Mouse (Mus musculus): ENCODE measurements around the gene Ube2e2. TPM values are rescaled to one million over a fixed set of nuclear protein-coding genes. Genes with fewer than 3 reads are reported as not detected.
A peak's percentile ranks its signal among the peaks of the same experiment; 100 is the strongest.

Ube2e2 gene
- polyA plus RNA-seq, 1 experiment from 2014 or later, result 117 TPM

DNA sequence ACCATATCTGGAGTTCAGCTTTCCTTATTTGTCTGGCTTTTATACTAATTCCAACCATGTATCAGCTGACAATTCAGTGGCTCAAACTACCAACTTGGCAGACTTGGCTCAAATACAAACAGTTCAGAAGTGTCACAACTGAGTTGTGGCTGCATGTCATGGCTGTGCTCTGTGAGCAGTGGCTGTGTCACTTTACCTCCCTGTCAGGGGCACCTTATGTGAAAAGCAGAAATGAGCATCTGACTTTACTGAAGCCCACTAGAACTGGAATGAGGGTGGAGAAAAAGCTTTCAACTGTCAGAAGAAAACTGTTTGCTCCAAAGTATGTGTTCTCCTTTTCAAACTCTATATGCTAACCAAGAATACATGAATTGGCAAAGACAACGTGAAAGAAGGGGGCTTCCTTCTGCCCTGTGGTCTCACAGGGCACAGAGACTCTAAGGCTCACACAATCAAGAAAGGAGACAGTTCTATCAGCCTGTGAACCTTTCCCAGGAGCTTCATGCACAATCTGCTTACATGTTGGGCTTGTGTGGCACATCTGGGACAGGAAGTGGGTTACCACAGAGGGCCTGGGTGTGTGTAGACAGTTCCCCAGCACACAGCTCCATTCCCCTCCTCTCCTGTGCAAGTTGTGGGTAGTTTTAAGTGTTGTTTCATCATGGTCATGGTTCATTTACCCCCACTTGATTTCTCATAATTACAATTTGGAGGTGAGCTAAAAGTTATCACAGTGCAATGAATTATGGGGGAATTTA lies 228.6 kb downstream of the Ube2e2 start:
- Histone ChIP-seq H3K4me3 (no peak overlapping the region), H3K4me1 (no peaks in the 10 kb centered on the region), H3K9ac (replicated peaks) (no peak overlapping the region), H3K9me3 (0 out of 2 replicates have a peak, but pooled peaks cover 7% of the 10 kb centered on the region), H3K27ac (replicated peaks) (no peak overlapping the region), H3K27me3 (no peaks in the 10 kb centered on the region), H3K4me2 (replicated peaks) (no peak overlapping the region), H3K36me3 (no peaks in the 10 kb centered on the region)
- 67% methylated on average over 1 of the region's 1 CpGs for WGBS
- ATAC-seq (replicated peaks), result no peak

DNA sequence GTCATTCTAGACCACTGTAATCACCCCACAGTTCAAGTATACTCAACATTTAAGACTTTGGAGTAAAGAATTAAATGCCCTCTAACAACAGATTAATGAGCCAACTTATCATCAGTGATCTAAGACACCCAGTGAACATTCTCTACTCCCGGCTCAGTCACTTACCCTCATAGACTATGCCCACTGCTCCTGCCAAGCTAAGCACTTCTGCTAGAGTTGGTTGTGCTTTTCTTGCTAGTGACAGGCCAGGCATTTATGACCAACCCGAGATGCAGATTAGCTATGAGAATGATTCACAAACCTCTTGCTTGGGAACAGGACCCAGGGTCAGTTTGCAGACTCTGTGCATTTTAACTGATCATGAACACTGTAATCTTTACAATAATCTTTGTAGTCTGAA lies 230.4 kb downstream of the Ube2e2 start:
- ATAC-seq (replicated peaks), result no peak
- Histone ChIP-seq H3K4me1 (no peaks in the 10 kb centered on the region), H3K4me2 (replicated peaks) (no peak overlapping the region), H3K4me3 (no peak overlapping the region), H3K9ac (replicated peaks) (no peak overlapping the region), H3K9me3 (0 out of 2 replicates have a peak, but pooled peaks cover 7% of the 10 kb centered on the region), H3K36me3 (no peaks in the 10 kb centered on the region), H3K27ac (replicated peaks) (no peak overlapping the region), H3K27me3 (no peaks in the 10 kb centered on the region)
- WGBS, result 87% methylated on average over 2 of the region's 2 CpGs

DNA sequence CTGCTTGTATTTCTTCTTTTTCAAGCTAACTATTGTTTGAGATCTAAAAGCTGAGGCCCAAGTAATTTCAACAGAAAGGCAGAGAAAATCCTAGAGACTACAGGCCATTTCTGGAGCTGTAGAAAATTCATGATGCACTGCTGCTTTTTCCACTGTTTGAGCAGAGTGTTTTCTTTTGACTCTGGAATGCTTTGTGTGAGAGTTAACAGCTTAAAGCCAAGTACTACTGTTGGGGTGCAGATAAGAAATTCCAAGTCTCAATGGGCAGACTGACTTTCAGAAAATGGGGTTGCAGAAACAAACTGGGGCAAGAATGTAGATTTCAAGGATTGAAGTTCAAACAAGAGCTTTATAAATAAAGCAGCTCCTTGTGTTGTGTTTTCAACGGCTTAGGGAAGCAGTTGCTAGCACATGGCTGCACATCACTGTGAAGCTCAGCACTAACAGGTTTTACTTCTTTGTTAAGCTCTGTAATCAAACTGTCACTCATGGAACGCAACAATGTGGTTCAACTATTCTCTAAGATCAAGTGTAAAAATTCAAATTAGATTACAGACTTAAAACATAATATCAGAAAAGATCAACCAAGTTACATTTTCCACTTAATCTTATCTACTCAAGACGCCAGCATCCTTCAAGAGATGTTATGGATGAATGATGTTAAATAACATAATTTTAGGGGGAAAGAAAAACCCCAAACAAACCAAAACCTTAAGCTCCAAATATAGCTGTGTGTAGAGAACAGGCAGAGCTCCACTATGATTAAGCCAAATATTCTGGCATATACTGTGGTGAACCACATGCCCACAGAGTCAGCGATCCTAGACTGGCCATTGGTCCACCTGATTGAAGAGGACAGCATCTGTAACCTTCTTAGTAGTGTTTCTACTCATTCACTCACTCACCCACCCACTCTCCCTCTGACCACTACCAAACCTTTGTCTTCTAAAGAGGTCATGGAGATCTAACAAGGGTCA lies 236.0 kb downstream of the Ube2e2 start:
- no peak for ATAC-seq (replicated peaks)
- no peaks in the 10 kb centered on the region for H3K27me3 ChIP-seq
- no peaks in the 10 kb centered on the region for H3K36me3 ChIP-seq
- H3K9me3 ChIP-seq, result 0 out of 2 replicates have a peak, but pooled peaks cover 7% of the 10 kb centered on the region
- H3K4me3 ChIP-seq, result no peak overlapping the region
- no peak overlapping the region for H3K9ac ChIP-seq (replicated peaks)
- H3K4me1 ChIP-seq, result no peaks in the 10 kb centered on the region
- H3K4me2 ChIP-seq (replicated peaks), result no peak overlapping the region
- no peak overlapping the region for H3K27ac ChIP-seq (replicated peaks)
- 53% methylated on average over 4 of the region's 4 CpGs for WGBS

DNA sequence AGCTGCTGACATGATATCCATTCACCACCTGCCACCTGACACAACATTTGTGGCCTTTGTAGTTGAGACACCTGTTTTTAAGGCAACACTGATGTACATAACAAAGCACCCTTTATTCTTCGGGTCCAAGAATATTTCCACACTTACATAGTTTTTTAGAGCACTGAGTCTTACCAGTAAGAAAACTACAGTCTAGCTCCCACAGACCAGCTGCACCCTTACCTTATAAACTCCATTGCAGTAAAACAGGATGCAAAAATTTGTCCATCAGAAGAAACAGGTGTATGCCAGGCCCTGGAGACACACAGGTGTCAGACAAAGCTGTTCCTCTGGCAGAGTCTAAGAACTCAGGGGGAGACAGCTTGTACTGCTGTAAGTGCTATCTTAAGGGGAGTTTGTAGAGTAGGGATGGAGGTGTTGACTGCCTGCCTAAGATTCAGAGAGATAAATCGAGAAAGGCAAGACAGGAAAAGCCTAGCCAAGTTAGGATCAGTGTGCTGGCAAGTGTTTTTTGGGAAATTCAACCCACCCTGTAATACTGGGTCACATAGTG lies 244.9 kb downstream of the Ube2e2 start:
- H3K27ac ChIP-seq (replicated peaks), result no peak overlapping the region
- H3K36me3 ChIP-seq, result no peaks in the 10 kb centered on the region
- H3K9ac ChIP-seq (replicated peaks), result no peak overlapping the region
- H3K4me1 ChIP-seq, result no peaks in the 10 kb centered on the region
- ATAC-seq (replicated peaks), result no peak
- H3K4me2 ChIP-seq (replicated peaks), result no peak overlapping the region
- no peaks in the 10 kb centered on the region for H3K9me3 ChIP-seq
- no peak overlapping the region for H3K4me3 ChIP-seq
- H3K27me3 ChIP-seq, result no peaks in the 10 kb centered on the region
- 73% methylated on average over 2 of the region's 2 CpGs for WGBS

DNA sequence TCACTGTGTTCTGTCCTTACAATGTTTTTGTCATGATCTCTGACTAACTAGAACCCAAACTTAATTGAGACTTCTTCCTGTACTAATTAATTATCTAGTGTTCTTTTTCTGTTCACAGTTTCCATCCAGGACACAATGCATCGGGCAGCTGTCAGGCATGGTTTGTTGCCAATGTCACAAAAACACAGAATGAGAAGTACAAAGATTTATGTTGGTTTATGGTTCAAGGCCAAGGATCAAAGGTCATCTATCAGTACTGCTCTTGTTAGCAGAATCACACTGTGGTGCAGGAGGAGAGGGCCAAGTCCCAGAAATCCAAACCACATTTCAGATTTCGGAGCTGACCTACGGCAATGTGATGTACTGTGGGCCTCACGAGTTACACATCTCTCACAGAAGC lies 252.4 kb downstream of the Ube2e2 start:
- Histone ChIP-seq H3K36me3 (no peaks in the 10 kb centered on the region), H3K9ac (replicated peaks) (no peak overlapping the region), H3K4me1 (no peaks in the 10 kb centered on the region), H3K4me3 (no peak overlapping the region), H3K4me2 (replicated peaks) (no peak overlapping the region), H3K9me3 (no peaks in the 10 kb centered on the region), H3K27me3 (no peaks in the 10 kb centered on the region), H3K27ac (replicated peaks) (no peak overlapping the region)
- WGBS, result 89% methylated on average over 4 of the region's 4 CpGs
- no peak for ATAC-seq (replicated peaks)

DNA sequence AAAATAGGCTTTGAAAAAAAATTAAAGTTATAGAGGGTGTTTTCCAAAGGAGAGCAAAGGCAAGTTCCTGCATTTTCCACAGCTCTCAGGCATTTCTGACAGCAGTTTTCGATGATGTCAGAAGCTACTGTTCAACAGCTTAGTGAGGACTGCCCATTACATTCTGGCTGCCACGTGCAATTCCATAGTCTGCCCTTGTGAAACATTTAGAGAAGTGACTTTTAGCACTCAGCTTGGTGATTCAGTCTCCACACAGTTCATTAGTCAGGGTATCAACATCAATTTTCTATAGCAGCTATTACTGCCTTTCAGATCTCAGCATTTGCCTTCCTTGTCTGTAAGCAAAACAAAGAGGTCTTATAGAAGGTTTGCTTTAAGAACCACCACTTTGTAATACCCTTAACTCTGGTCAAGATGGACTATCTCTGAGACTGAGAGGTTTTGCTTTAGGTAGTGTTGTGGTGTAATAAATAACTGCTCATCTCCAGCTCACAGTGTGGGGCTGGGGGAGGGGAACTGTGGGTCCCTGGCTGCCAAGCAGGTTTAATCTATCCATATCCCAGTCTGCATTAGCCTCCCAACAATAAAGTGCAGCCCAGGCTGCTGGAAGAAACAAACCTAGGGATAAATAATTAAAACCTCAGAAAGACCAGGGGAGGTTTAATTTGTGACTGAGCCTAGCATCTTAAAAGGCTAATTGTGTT lies 255.2 kb downstream of the Ube2e2 start:
- ATAC-seq (replicated peaks), result no peak
- H3K4me3 ChIP-seq, result no peak overlapping the region
- no peak overlapping the region for H3K27ac ChIP-seq (replicated peaks)
- H3K9me3 ChIP-seq, result no peaks in the 10 kb centered on the region
- H3K27me3 ChIP-seq, result no peaks in the 10 kb centered on the region
- WGBS, result 69% methylated on average over 2 of the region's 2 CpGs
- no peaks in the 10 kb centered on the region for H3K4me1 ChIP-seq
- no peak overlapping the region for H3K9ac ChIP-seq (replicated peaks)
- H3K4me2 ChIP-seq (replicated peaks), result no peak overlapping the region
- no peaks in the 10 kb centered on the region for H3K36me3 ChIP-seq

DNA sequence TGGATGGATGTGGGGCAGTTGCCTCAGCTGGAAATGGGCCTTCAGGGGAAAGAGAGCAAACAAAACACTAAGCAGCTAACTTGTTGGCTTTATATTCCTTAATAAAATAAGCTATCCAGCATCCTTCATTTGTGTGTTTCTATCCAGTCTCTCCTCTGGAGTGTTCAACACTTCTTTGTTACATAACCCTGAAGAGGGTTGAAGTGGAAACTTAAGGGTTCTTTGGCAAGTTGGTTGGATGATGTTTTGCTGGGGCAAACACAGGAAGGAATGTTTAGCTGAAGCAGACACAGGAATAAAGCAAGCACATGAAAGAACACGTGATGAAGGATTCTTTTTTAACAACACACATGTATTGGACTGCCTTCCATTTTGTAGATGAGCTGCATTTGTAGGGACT lies 256.3 kb downstream of the Ube2e2 start:
- Histone ChIP-seq H3K4me1 (no peaks in the 10 kb centered on the region), H3K36me3 (no peaks in the 10 kb centered on the region), H3K27ac (replicated peaks) (no peak overlapping the region), H3K4me2 (replicated peaks) (no peak overlapping the region), H3K9ac (replicated peaks) (no peak overlapping the region), H3K9me3 (no peaks in the 10 kb centered on the region), H3K4me3 (no peak overlapping the region), H3K27me3 (no peaks in the 10 kb centered on the region)
- ATAC-seq (replicated peaks), result no peak
- WGBS, result 74% methylated on average over 1 of the region's 1 CpGs

DNA sequence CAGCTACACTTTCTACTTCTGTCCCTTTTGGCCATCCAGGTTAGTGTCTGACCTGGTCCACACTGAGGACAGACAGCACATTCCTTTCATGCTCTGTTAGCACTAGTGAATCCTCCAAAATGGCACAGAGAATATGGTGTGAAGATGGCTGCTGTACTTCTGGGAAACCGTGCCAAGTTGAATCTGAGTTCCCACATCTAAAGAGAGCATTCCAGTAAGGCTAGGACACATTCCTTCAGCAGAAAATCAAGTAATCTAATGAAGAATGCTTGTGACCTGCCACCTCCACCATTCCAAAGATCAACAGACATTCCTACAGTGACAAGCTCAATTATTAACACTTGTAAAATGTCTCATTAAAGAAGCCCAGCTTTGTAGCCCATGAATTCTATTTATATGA lies 265.9 kb downstream of the Ube2e2 start:
- ATAC-seq (replicated peaks), result no peak
- H3K4me1 ChIP-seq, result no peaks in the 10 kb centered on the region
- H3K4me3 ChIP-seq, result no peak overlapping the region
- H3K27me3 ChIP-seq, result no peaks in the 10 kb centered on the region
- no peak overlapping the region for H3K27ac ChIP-seq (replicated peaks)
- WGBS, result 89% methylated on average over 1 of the region's 1 CpGs
- H3K36me3 ChIP-seq, result no peaks in the 10 kb centered on the region
- H3K9me3 ChIP-seq, result no peaks in the 10 kb centered on the region
- H3K9ac ChIP-seq (replicated peaks), result no peak overlapping the region
- no peak overlapping the region for H3K4me2 ChIP-seq (replicated peaks)

DNA sequence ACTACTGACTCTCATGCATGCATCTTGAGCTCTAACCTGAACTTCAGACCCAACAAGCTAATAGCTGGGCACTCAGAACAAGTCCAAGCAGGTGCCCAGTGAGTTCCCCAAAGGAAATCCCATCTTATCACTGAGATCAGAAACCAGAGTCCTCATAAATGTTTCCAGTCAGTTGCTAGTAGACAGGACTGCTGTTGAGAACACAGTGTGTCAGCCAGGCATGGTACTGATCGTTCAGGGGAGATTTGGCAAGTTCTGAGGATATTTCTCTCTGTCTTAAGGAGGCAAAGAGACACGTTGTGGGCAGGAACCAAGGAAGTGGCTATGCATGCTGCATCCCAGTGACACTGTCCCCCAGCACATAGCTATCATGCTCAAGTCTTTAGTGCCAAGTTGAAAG lies 275.5 kb downstream of the Ube2e2 start:
- H3K4me2 ChIP-seq (replicated peaks), result no peak overlapping the region
- no peaks in the 10 kb centered on the region for H3K27me3 ChIP-seq
- 81% methylated on average over 2 of the region's 2 CpGs for WGBS
- H3K4me1 ChIP-seq, result no peaks in the 10 kb centered on the region
- H3K36me3 ChIP-seq, result no peaks in the 10 kb centered on the region
- no peaks in the 10 kb centered on the region for H3K9me3 ChIP-seq
- no peak overlapping the region for H3K27ac ChIP-seq (replicated peaks)
- no peak for ATAC-seq (replicated peaks)
- no peak overlapping the region for H3K9ac ChIP-seq (replicated peaks)
- no peak overlapping the region for H3K4me3 ChIP-seq

DNA sequence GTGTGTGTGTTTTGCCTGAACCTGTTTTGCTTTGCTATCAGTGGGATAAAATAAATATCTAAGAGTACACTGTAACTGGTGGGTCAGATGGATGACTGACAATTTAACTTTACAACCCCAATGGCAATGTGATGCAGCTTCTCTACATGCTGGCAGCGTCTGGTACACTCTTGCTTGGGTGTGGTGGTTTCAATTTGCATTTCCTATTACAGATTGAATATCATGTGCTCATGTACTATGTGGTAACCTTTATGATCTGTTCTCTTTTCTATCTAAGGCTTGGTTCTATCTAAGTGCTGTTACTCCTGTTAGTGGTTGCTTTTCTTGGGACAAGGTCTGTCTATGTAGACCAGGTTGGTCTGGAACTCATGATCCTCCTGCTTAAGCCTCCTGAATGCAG lies 292.1 kb downstream of the Ube2e2 start:
- H3K4me1 ChIP-seq, result no peaks in the 10 kb centered on the region
- no peak overlapping the region for H3K9ac ChIP-seq (replicated peaks)
- WGBS, result 84% methylated on average over 1 of the region's 1 CpGs
- H3K27ac ChIP-seq (replicated peaks), result no peak overlapping the region
- H3K27me3 ChIP-seq, result no peaks in the 10 kb centered on the region
- no peaks in the 10 kb centered on the region for H3K36me3 ChIP-seq
- no peak overlapping the region for H3K4me3 ChIP-seq
- no peaks in the 10 kb centered on the region for H3K9me3 ChIP-seq
- no peak overlapping the region for H3K4me2 ChIP-seq (replicated peaks)
- no peak for ATAC-seq (replicated peaks)

DNA sequence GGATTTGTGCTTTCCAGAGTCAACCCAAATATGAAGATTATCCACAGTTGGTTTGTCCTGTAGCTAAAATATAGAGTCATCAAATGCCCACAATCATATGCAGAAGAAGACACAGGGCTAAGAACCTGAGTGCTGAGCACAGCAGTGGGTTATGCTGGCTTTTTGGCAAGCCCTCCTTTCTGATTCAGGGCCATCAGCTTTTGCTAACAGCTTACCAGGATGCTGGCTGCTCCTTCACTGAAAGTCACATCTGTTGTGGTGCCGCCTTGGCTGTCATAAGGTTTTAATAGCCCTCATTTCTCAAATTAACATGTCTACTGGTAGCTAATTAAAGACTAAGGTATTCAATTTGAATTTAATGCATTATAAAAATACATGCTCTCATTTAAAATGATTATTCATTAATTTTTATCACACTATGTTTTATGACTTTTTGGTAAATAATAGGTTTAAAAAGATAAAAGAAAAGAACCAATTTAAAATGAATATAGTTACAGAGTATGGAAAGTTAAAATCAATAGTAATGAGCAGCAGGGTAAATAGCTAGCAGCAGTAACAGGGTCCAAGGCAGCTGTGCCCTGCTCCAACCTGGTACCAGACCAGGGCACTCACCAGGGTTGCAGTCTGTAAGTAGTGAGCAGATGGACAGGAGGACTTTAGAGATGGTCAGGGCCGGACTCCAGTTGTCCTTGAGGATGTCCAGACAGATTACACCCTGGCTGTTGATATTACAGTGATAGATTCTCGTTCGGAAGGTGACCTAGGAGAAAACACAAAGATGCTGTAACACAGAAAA lies 307.6 kb downstream of the Ube2e2 start:
- Histone ChIP-seq H3K9ac (replicated peaks) (no peak overlapping the region), H3K4me3 (no peak overlapping the region), H3K27ac (replicated peaks) (peak overlapping the region; percentile 49; the same call in 1 of the 2 replicates), H3K9me3 (no peaks in the 10 kb centered on the region), H3K27me3 (no peaks in the 10 kb centered on the region), H3K4me1 (peaks cover 4% of the 10 kb centered on the region; the same call in 1 of the 2 replicates), H3K4me2 (replicated peaks) (no peak overlapping the region), H3K36me3 (no peaks in the 10 kb centered on the region)
- ATAC-seq (replicated peaks), result peak; percentile 91
- 71% methylated on average over 4 of the region's 4 CpGs for WGBS

All from forebrain, embryonic 15.5 days (tissue).